Mouse (Mus musculus) liver, adult 2 months (tissue): ENCODE data around the gene Palm.

Experiments
- CTCF ChIP-seq: fragments of 200-500 bp; IDR thresholded peaks from 2 replicates; pipeline ENCODE4 v1.5.1; 2011; ENCODE audit warnings: low read depth, low read length, control low read depth
- POLR2A ChIP-seq: fragments of 200-500 bp; IDR thresholded peaks from 2 replicates; pipeline ENCODE4 v1.6.1; 2011; ENCODE audit warnings: low read length, control low read depth; ENCODE audit not compliant: insufficient read depth; ENCODE audit errors: extremely low read depth

DNA sequence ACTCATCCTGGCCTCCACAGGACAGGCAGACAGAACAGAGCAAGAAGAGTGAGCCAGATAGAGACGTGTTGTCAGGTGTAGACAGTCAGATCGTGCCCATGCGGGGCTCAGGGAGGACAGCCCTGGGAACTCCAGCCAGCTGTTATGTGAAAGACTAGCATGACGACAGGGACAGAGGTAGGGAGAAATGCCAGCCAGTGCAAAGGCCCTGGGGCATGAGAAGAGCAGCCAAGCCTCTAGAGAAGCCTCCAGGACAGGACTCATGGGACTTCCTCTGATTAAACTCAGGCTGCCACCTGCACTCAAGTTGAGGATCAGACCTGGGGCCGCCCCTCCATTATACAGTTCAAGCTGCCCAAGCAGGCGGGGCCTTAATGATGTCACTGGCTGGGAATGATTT, 44.9 kb upstream of the Palm start:
- no peak for TF ChIP-seq CTCF
- TF ChIP-seq POLR2A, result no peak
